Mouse (Mus musculus): ENCODE data around the gene Map2k5.

The Map2k5 gene

DNA sequence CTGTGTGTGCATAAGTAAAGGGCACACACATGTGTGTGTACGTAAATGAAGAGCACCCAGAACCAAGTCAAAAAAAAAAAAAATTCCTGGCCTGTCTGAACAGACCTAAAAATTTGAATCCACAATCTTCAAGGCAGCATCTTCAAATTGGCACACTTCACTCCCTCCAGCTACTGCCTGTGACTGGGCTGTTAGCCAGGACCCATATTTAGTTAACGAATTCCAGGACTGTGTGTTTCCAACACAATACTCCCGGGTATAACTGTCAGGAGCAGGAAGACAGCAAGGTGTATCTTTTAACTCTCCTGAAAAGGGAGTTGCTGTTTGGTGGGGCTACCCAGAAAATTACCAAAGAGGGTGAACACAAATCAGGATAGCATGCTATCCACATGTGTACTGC lies 118.9 kb downstream of the Map2k5 start:
- DNase-seq (ENCODE audit: low read depth, low spot score), result no peak

DNA sequence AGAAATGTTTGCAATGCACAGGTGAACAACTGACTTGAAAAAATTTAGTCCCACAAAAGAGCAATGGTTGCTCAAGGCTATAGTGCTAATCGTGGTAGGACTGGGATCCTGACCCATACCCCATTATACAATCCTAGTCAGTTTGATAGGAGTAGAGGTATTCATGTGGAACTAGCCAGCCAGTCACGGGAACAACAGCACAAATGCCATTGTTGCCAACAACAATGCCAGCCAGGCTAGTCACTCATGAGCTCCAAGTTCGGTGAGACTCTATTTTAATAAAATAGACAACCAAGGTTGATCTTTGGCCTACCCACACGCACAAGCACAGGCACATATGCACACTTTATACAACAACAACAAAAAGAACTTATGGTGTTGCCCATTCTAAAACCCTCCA lies 120.0 kb downstream of the Map2k5 start:
- DNase-seq (ENCODE audit: low read depth, low spot score), result no peak

DNA sequence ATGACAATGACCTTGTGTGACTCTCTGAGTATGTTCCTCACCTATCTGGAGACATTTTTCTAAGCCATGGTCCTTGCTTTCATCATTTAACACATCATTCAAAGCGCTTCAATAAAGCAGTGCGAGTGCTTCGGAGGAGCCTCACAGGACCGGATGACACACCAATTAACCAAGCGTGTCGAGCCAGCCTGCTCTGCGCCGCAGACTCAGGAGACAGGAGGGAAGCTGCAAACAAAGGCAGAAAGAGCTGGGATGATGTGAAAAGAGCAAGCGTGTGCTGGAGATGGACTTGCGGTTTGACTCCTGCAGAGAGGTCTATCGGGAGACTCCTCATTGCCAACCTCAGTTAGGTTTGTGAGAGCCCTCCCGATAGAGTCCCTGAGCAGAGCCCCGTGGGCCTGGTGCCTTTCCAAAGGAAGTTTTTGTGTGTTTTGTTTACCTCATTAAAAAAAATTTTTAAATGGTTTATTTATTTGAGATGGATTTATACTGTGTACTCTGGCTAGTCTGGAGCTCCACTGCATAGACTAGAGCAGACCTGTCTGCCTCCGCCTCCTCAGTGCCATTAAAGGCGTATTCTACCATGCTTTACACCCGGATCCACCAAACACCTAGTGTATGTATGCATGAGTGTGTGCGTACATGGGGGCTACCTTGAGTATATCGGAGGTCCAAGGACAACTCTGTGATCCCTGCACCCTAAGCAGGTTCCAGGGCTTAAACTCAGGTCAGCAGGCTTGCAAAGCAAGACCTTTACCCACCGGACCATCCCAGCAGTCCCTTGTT lies 126.7 kb downstream of the Map2k5 start:
- no peak for DNase-seq (ENCODE audit: low read depth, low spot score)

DNA sequence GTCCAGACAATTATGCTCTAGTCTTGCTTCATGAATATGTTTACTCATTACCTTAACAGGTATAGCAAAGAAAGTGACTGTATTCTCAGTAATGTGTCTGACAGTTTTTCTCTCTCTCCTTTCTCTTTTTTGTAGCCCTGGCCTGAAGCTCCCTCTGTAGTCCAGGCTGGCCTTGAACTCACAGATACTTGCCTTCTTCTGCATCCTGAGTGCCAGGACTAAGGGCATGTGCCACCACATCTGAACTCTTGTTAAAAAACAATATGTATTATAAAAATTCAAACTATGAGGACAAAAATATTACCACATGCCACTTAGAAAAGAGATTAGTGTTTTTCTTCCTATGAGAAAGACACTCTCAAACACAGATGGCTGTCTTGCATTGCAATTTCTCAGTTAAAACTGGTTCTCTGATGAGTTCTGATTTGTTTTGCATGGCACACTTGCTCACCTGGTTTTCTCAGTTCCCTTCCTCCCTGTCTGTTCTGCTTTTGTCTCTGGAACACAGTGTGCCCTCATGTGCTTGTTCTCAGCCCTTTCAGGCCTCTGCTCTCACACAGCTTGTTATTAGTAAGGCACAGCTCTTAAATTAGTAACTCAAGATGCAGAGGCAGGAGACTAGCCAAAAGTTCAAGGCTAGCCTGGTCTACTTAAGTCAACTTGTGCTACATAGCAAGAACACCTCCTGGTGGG lies 129.5 kb downstream of the Map2k5 start:
- DNase-seq (ENCODE audit: low read depth, low spot score), result no peak

DNA sequence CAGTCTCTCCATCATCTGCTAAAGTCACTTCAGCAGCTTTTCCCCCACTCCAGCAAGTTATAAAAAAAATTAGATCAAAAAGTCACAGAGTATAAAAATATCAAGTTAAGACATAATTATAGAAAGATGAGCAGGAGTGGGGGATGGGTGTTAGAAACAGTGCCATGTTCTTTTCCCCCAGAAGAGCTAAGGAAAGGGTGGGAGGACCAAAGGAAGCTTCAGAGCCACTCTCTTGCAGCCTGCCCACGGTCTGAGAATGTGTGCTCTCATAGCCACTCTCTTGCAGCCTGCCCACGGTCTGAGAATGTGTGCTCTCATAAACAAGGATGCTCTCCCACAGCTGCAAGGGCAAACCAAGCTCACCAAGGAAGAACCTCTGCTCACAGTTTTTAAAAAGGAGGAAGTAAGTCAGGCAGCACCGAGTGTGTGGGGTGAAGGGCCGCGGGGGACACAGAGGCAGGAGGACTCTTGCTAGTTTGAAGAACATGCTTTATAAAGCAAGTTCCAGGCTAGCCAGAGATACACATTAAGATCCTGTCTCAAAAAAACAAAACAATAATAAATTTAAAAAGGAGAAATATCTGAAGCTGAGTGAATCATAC lies 131.0 kb downstream of the Map2k5 start:
- DNase-seq (ENCODE audit: low read depth, low spot score), result no peak

DNA sequence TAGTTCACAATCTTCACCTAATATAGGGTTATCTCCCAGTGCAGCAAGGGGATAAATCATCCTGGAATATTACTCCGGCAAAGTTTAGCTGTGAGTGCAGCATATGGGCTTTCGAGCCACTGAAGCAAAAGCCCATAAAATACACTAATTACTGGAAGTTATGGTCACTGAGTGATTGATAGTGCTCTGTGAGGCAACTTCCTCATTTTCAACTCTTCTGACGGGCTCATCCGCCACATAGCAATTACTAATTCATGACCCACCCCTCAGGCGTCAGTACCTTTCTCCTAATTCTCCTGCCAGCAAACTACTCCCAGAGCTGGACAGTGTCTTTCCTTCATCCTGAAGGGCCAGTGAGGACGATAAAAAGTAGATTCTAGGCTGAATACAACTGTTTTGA lies 135.7 kb downstream of the Map2k5 start:
- DNase-seq (ENCODE audit: low read depth, low spot score), result no peak

DNA sequence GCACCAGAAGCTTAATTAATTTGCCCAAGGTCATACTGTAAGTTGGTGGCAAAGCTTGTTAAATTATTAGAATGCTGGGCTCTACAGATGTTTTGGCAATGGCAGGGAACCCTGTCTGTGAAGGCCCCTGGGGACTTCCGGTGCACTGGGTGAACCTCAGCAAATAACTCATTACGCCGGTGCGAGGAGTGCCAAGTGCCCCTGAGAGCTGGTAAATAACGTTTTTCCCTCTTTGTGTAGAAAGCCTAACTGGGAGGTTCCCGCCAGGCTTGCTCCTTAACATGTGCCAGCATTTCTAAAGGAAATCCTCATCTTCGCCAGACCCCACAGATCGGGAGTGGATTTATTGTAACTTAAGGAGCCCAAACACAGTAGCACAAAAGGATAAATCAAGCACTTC lies 136.5 kb downstream of the Map2k5 start:
- DNase-seq (ENCODE audit: low read depth, low spot score), result no peak

DNA sequence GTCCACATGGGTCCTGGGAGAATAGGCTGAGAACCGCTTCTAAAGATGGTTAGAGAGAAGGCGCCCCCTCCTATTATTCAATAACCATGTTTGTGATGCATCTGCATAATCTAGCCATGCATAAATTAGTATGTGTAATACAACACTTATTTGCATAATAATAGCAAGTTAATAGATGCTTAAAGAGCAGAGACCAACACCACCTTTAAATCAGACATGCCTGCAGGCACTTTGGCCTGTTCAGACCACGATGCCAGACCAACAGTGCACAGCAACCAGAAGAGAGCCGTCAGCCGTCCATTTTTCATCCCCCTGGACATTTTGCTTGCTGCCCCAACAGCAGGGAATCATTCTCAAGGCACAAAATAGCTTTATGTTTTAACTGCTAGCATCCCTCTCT lies 143.3 kb downstream of the Map2k5 start:
- no peak for DNase-seq (ENCODE audit: low read depth, low spot score)

DNA sequence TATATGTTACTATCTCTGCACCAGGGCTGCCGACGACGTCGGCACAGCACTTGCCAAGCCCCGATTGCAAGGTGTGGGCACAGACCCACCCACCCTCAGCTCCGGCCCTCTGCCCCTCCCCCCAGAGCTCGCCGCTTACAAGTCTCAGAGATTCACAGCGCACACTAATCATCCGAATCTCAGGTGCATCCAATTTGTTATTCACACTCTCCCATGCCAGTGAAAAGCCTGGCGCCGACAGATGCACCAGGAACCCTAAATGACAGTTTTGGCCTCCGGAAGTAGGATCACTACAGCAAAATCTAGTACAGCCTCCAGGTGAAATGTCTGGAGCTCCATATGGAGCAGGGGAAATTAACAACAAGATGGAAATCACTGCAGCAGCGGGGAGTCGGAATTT lies 147.4 kb downstream of the Map2k5 start:
- DNase-seq (ENCODE audit: low read depth, low spot score), result no peak

DNA sequence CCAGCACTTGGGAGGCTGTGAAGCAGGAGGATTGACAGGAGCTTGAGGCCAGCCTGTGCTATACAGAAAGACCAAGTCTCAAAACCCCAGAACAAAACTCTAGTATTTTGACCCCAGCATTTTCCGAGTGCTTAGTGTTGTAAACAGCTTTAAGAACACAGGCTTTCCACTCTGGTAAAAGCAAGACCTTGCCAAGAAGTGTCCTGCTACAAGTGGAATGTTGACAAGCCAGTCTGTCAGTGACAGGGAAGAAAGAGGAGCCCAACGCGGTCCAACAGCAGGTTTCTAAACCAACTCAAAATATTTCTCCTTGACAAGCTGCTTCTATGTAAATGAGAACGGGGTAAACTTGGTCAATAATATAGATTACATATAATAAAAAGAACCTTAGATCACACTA lies 148.6 kb downstream of the Map2k5 start:
- no peak for DNase-seq (ENCODE audit: low read depth, low spot score)

DNA sequence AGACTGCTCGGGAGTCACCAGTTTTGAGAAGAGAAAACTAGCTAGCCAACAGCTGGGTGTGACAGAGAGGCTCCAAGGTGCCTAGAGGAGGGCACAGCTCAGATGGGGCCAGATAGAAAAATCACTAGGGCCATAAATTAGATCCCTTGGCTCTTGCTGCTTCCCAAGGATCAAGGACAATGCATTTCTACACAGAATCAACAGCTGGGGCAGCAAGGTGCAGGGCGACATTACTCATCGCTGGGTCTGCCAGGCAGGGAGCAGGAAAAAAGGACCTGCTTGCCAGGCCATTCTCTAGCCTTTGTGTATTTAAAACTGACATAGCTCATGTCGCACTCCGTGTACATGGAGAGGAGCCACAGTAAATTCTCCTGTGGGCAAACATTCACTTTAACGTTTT lies 155.5 kb downstream of the Map2k5 start:
- DNase-seq (ENCODE audit: low read depth, low spot score), result no peak

DNA sequence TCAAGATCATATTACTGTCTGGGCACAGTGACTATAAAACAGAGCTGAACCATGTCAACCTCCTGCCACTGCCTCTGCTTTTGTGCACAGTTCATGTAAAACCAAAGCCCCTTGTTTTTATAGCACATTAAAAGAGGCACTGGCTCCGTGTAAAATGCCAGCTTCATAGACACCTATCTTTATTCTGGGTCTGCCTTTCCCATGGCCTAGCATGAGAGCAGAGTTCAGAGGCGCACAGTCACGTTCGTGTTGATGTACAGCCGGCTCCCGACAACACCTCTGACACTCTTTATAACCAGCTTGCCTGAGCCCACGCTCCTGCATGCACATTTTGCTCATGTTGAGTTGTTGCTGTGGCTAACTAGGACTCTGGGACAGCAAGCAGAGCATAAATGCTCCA lies 157.9 kb downstream of the Map2k5 start:
- DNase-seq (ENCODE audit: low read depth, low spot score), result no peak

DNA sequence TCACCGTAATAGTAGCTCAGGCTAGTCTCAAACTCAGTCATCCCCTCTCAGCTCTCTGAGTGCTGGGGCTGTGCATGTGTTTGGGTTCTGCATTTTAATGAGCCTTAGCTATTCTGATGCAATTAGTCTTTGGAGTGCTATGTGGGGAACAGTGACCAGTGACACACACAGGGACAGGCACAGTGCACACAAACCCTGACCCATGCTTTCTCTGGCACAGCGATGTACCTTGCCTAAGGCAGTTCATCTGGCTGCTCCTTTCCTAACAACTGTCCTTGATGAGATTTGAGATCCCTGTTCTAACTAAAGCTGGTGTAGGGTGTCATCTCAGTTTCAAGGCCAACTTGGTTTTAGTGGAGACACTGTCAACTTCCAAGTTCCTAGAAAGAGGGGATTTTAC lies 162.7 kb downstream of the Map2k5 start:
- no peak for DNase-seq (ENCODE audit: low read depth, low spot score)

DNA sequence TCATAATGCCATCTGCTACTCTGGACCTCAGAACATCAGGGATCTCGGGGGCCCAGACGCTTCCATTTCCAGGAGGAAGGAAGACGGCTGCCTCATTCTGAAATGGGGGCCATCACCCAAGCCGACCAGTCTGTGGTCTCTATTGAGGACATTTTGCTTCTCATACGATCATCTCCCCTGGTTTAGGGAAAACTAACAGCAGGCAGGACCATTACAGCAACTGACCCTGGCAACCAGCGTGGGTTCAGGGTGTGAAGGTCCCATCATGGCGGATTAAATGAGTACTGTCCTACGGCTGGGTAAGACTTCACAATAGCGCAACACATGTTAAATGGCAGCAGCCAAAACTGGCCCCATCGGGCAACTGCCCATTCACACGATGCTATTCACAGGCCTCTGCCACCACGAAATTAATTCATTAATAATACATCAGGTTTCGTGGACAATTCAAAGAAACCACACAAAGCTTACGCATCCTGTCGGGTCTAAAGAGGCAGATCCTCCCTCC lies 170.9 kb downstream of the Map2k5 start:
- no peak for DNase-seq (ENCODE audit: low read depth, low spot score)

DNA sequence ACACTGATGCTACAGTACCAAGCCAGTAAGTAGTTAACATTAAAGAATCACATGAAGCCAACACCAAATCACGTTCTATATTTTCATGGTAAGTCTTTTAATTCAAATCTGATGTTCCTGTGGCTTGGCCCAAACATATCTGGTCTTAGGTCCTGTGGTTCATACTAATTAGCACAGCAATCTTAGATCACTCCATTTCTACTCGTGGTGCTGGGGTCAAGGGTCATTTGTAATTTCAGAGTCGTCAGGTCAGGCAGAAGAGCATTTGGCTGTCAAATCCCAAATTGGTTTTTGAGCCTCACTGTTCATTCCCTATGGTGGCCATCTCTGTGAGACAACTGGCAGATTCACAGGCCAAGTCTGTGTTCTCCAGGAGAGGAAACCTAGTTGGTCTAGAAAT lies 174.2 kb downstream of the Map2k5 start:
- no peak for DNase-seq (ENCODE audit: low read depth, low spot score)

DNA sequence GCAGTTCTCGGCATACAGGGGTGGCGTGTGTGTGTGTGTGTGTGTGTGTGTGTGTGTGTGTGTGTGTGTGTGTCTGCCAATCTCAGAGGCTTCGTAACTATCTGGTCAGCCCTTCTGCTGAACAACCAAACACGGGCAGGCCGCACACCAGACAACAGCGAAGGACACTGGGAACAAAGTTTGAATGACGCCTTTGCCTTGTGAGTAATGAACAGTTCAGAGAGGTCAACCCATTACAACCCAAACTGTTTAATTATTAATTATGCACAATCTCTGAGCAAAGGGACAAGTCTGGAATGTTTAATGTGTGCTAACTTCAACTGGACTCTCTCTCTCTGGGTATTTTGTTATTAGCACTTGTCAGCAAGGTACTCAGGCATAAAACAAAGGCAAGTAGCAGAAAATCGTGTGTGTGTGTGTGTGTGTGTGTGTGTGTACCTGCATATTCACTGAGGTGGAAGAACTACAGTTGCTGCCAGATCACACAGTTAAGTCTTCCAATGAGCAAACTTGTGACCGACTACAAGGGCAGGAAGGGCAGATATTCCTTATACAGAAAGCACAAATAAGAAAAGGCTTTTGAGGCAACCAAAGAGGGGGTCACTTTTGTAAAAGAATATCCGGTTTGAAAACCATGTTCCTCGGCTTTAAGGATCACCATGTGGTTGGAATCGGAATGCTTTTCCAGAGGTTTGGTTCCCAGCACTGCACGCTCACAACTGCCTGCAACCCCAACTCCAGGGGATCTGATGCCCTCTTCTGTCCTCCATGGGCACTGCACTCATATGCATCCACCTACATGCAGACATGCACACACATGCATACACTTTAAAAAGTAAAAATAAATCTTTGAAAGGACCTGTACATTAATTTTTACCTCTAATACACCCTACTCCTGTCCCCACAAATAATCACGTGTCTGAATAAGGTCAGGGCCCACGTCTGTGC lies 176.1 kb downstream of the Map2k5 start:
- no peak for DNase-seq (ENCODE audit: low read depth, low spot score)

DNA sequence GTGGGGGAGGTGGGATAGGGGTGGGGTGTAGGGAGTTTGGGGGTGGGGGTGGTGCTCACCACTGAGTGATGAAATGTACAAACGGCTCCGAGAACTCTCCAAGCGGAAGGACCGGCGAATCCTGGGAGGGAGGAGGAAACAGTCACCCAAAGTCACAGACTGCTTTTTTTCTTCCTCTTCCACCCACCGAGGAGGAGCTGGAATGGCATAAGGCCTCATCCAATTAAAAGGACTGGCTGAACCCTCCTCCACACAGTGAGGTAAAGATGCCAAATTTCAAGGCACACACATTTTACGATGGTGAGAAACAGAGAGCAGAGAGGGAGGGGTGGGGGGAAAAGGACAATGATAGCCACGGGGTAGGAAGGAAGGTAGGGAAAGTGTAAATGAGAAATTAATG lies 180.4 kb downstream of the Map2k5 start:
- DNase-seq (ENCODE audit: low read depth, low spot score), result no peak

DNA sequence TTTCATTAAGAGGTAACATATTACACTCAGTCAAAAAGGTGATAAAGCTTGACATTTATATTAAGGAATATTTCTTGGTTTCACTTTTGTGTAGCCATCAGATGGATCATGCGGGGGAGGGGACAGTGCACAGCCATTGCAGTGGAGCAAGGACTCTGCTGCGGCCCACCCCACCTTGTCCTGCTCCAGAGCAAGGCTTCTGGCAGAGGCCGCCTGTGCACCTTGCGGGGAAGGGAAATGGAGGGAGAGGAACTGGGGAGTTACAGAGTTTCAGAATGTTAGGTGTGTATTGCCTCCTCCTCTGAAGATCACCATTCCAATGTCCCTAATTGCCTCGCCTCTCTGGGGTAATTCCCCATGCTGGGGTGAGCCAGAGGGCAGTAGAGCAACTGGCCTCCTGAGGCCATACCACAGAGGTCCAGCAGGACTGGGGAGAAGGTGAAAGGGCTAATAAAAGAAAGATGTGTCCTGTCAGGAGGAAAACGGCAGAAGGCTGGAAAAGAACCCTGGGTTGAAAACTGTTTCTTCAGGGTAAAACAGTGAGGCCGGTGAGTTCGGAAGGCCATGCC lies 181.5 kb downstream of the Map2k5 start:
- DNase-seq (ENCODE audit: low read depth, low spot score), result no peak

DNA sequence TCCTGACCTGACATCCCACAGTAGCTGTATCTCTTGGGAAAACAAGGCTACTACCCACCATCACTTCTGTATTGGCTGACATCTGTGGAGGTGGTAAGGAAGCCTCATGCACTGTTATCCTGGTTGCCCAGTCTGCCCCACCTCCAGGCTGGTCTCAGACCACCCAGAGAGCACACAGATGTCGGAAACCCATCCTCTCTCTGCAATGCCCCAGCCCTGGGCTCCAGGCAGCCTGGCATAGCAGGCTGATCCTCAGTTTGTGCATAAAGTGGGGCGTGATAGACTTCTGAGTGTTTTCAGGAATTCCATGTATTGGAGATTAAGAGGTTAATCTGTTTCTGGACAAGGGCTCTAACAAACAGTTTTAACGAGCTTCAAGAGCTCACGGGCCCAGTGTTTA lies 182.2 kb downstream of the Map2k5 start:
- no peak for DNase-seq (ENCODE audit: low read depth, low spot score)

DNA sequence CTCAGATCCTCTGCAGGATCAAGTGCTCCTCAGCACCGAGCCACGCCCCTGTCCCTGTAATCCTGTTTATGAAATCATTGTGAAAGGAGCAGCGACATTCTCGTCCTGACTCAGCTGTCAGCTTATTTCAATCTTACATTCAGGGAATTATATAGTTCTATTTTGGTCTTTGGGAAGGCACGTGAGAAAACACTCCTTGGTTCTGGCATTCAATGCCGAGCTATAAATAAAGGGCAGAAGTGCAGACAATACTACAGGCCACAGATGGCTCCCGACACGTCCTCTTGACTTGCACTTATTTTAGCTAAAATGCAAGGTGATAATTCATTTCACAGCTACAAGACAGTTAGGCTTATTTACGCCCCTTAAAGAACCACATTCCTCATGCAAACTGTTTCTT lies 182.9 kb downstream of the Map2k5 start:
- no peak for DNase-seq (ENCODE audit: low read depth, low spot score)

DNA sequence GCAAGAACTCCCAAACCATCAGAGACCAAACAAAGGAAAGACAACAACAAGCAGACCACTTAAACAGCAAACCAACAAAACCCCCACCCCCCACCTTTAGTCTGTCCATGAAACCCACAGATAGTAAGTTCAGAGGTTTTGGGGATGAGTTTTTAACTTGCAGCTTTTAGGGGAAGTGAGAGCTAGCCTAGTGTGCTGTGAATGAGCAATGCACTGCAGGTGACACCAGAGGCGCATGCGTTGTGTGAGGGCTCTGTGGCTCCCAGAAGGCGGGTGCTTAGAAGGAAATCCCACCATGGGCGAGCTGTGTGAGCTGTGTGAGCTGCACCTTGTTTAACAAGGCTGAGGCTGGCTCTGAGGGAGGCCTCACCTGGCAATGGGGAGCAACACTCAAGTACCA lies 184.9 kb downstream of the Map2k5 start:
- DNase-seq (ENCODE audit: low read depth, low spot score), result no peak
